Mouse (Mus musculus) heart, adult 2 months (tissue): ENCODE data around the gene Ptgs1.

Experiments
- CTCF ChIP-seq: fragments of 200-600 bp; IDR thresholded peaks from 2 replicates; pipeline ENCODE4 v1.8.1; 2022; ENCODE audit warnings: antibody characterized with exemption, mild to moderate bottlenecking, moderate library complexity
- EP300 ChIP-seq: fragments of 200-500 bp; IDR thresholded peaks from 2 replicates; pipeline ENCODE4 v1.6.1; 2011; ENCODE audit warnings: low read depth, low read length, control low read depth; ENCODE audit not compliant: insufficient read depth
- POLR2A ChIP-seq: fragments of 200-500 bp; IDR thresholded peaks from 2 replicates; pipeline ENCODE4 v1.6.1; 2011; ENCODE audit warnings: mild to moderate bottlenecking, low read depth, low read length, control low read depth; ENCODE audit not compliant: insufficient read depth

- TF ChIP-seq CTCF, result no peak
- TF ChIP-seq POLR2A, result no peak
- no peak for TF ChIP-seq EP300
Measured at GRCm38 (mm10) chr2:36282301-36282700, 52.1 kb downstream of the Ptgs1 start.
